ENCODE assay signal across 27 mouse cellular contexts in the genomic region with DNA sequence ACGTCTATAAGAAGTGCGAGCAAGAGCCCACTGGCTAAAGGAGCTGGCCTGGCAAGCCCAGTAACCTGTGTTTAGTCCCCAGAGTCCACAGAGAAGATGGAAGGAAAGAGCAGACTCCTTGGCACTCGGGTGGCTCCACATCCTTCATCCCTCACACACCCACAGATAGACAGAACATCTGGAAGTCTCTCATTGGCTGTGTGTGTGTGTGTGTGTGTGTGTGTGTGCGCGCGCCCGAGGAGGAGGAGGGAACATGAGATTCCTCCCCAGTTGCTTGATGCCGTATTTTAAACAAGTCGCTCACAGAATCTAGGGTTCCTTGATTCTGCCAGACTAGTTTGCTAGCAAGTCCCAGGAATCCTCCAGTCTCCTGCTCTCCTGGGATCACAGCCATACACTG. TPM values are rescaled to one million over a fixed set of nuclear protein-coding genes. Genes with fewer than 3 reads are reported as not detected.
DNase-seq lines count a peak whose midpoint lies in the region; ATAC-seq and TF ChIP-seq lines count a peak whose summit lies in the region.
"Had no signal": no experiment of that assay in that cellular context is flagged by ENCODE, and none has a peak within 500 bp of the region (broad histone marks: within the 10 kb centered on the region; RNA-seq: fewer than 3 reads in every experiment).

No protein-coding gene starts in this region.

- ATAC-seq in heart, postnatal 0 days (ENCODE audit: insufficient read depth, low read depth), result no peak
- no peak for ATAC-seq in liver, embryonic 12.5 days
- no peak for ATAC-seq in liver, embryonic 11.5 days (replicated peaks; ENCODE audit: low FRiP score)
- ATAC-seq: forebrain, embryonic 14.5 days; intestine, embryonic 16.5 days; lung, postnatal 0 days; Patski had no signal

- no peaks in the 10 kb centered on the region for H3K27me3 ChIP-seq in heart, adult 2 months (ENCODE audit: control insufficient read depth, insufficient read depth, low read length)
- no peaks in the 10 kb centered on the region for H3K27me3 ChIP-seq in heart, postnatal 0 days (ENCODE audit: control insufficient read depth, insufficient read depth, low read length)
- no peaks in the 10 kb centered on the region for H3K27me3 ChIP-seq in liver, embryonic 12.5 days (replicated peaks)
- no peaks in the 10 kb centered on the region for H3K27me3 ChIP-seq in liver, embryonic 11.5 days (replicated peaks; ENCODE audit: control insufficient read depth, insufficient read depth, low read length)
- no peaks in the 10 kb centered on the region for H3K27me3 ChIP-seq in embryonic facial prominence, embryonic 10.5 days (replicated peaks; ENCODE audit: low read depth, poor library complexity, severe bottlenecking)
- H3K27me3 ChIP-seq: embryonic facial prominence, embryonic 12.5 days; limb, embryonic 13.5 days; liver, embryonic 15.5 days; megakaryocyte, embryonic 14.5 days; midbrain, embryonic 12.5 days; Patski had no signal

- no peak overlapping the region for H3K9ac ChIP-seq in heart, adult 2 months (ENCODE audit: low read depth, low read length)
- H3K9ac ChIP-seq in heart, postnatal 0 days (replicated peaks; ENCODE audit: low read depth, low read length), result no peak overlapping the region
- 0 out of 2 replicates have a peak overlapping the region, but pooled peaks have one; percentile 6 for H3K9ac ChIP-seq in liver, embryonic 12.5 days
- H3K9ac ChIP-seq in liver, embryonic 11.5 days (ENCODE audit: low read depth, low read length), result no peak overlapping the region
- H3K9ac ChIP-seq: embryonic facial prominence, embryonic 12.5 days; limb, embryonic 13.5 days; liver, embryonic 15.5 days; midbrain, embryonic 12.5 days had no signal

- no peak for TF ChIP-seq CTCF in heart, adult 2 months (IDR thresholded peaks at IDR 0.05)
- no peak for TF ChIP-seq CTCF in heart, postnatal 0 days (IDR thresholded peaks at IDR 0.05; ENCODE audit: low read depth)

- WGBS in heart, adult 2 months, result 43% methylated on average over 8 of the region's 9 CpGs
- WGBS in heart, postnatal 0 days, result 80% methylated on average over 9 of the region's 9 CpGs
- 77% methylated on average over 9 of the region's 9 CpGs for WGBS in liver, embryonic 12.5 days (ENCODE audit: insufficient replicate concordance)
- WGBS in liver, embryonic 11.5 days, result 83% methylated on average over 9 of the region's 9 CpGs
- WGBS in embryonic facial prominence, embryonic 10.5 days, result 89% methylated on average over 9 of the region's 9 CpGs

- no peak for TF ChIP-seq EP300 in heart, adult 2 months (IDR thresholded peaks at IDR 0.05; ENCODE audit: insufficient read depth, low read depth, low read length)
- no peak for TF ChIP-seq EP300 in heart, postnatal 0 days (IDR thresholded peaks at IDR 0.05; ENCODE audit: low read depth)

- peaks cover 26% of the 10 kb centered on the region for H3K36me3 ChIP-seq in heart, adult 2 months (ENCODE audit: control insufficient read depth, insufficient read depth, low read length)
- H3K36me3 ChIP-seq in heart, postnatal 0 days (replicated peaks; ENCODE audit: control insufficient read depth, insufficient read depth, low read length), result peaks cover 7% of the 10 kb centered on the region; the same call in 1 of the 2 replicates
- peaks cover 37% of the 10 kb centered on the region for H3K36me3 ChIP-seq in liver, embryonic 12.5 days
- no peaks in the 10 kb centered on the region for H3K36me3 ChIP-seq in liver, embryonic 11.5 days (ENCODE audit: control insufficient read depth, insufficient read depth, low read length)
- peaks cover 25% of the 10 kb centered on the region for H3K36me3 ChIP-seq in embryonic facial prominence, embryonic 10.5 days (replicated peaks)
- H3K36me3 ChIP-seq: embryonic facial prominence, embryonic 12.5 days had no signal

- H3K27ac ChIP-seq in heart, adult 2 months, result peak overlapping the region; percentile 24
- peak overlapping the region; percentile 69 for H3K27ac ChIP-seq in heart, postnatal 0 days (ENCODE audit: low read depth)
- 0 out of 2 replicates have a peak overlapping the region, but pooled peaks have one; percentile 25 for H3K27ac ChIP-seq in liver, embryonic 12.5 days
- no peak overlapping the region for H3K27ac ChIP-seq in liver, embryonic 11.5 days (ENCODE audit: low read depth, low read length)
- H3K27ac ChIP-seq in embryonic facial prominence, embryonic 10.5 days (replicated peaks), result no peak overlapping the region
- H3K27ac ChIP-seq: embryonic facial prominence, embryonic 12.5 days; kidney, postnatal 0 days; limb, embryonic 13.5 days; liver, embryonic 15.5 days; midbrain, embryonic 12.5 days had no signal

- H3K79me2 ChIP-seq in heart, adult 2 months (replicated peaks; ENCODE audit: control insufficient read depth, insufficient read depth, low read length), result peaks cover 4% of the 10 kb centered on the region

- no peak for TF ChIP-seq POLR2A in heart, adult 2 months (IDR thresholded peaks at IDR 0.05; ENCODE audit: insufficient read depth, low read depth, low read length)

- H3K4me2 ChIP-seq in heart, postnatal 0 days (ENCODE audit: low read depth, low read length), result no peak overlapping the region
- no peak overlapping the region for H3K4me2 ChIP-seq in liver, embryonic 12.5 days
- no peak overlapping the region for H3K4me2 ChIP-seq in liver, embryonic 11.5 days
- H3K4me2 ChIP-seq: embryonic facial prominence, embryonic 12.5 days; limb, embryonic 13.5 days; liver, embryonic 15.5 days; midbrain, embryonic 12.5 days had no signal

- H3K9me3 ChIP-seq in heart, postnatal 0 days (replicated peaks; ENCODE audit: control insufficient read depth, low read length), result no peaks in the 10 kb centered on the region
- H3K9me3 ChIP-seq in liver, embryonic 12.5 days (replicated peaks), result no peaks in the 10 kb centered on the region
- H3K9me3 ChIP-seq in liver, embryonic 11.5 days (ENCODE audit: control insufficient read depth, low read length), result no peaks in the 10 kb centered on the region
- H3K9me3 ChIP-seq in embryonic facial prominence, embryonic 10.5 days, result no peaks in the 10 kb centered on the region
- H3K9me3 ChIP-seq: embryonic facial prominence, embryonic 12.5 days; limb, embryonic 13.5 days; liver, embryonic 15.5 days; megakaryocyte, embryonic 14.5 days; midbrain, embryonic 12.5 days had no signal

- DNase-seq in heart, adult 2 months, result no peak
- no peak for DNase-seq in heart, postnatal 14 days
- no peak for DNase-seq in heart, postnatal 0 days (ENCODE audit: low spot score)
- no peak for DNase-seq in heart, adult 8-10 months (ENCODE audit: low spot score)
- no peak for DNase-seq in liver, embryonic 11.5 days (ENCODE audit: low spot score)
- DNase-seq in embryonic facial prominence, embryonic 10.5 days (ENCODE audit: low spot score), result no peak
- DNase-seq: adrenal gland, postnatal 10 days; cerebellum, adult 11 months; cerebellum, adult 9-10 months; cerebellum, postnatal 36 days; gastrocnemius, postnatal 36 days; kidney, adult 8-10 months; layer of hippocampus, adult 9-11 months; lung, postnatal 4 days; thymus, adult 2 months; thymus, postnatal 36 days had no signal

- H3K4me1 ChIP-seq in heart, adult 2 months (ENCODE audit: control insufficient read depth, insufficient read depth, low read length), result peaks cover 19% of the 10 kb centered on the region
- H3K4me1 ChIP-seq in heart, postnatal 0 days (ENCODE audit: control insufficient read depth, insufficient read depth), result peaks cover 45% of the 10 kb centered on the region
- H3K4me1 ChIP-seq in liver, embryonic 12.5 days, result peaks cover 56% of the 10 kb centered on the region
- H3K4me1 ChIP-seq in liver, embryonic 11.5 days (replicated peaks; ENCODE audit: control insufficient read depth, insufficient read depth, low read length), result peaks cover 14% of the 10 kb centered on the region
- peaks cover 37% of the 10 kb centered on the region for H3K4me1 ChIP-seq in embryonic facial prominence, embryonic 10.5 days

- no peak overlapping the region for H3K4me3 ChIP-seq in heart, adult 2 months
- no peak overlapping the region for H3K4me3 ChIP-seq in heart, postnatal 0 days (ENCODE audit: low read depth, low read length)
- no peak overlapping the region for H3K4me3 ChIP-seq in liver, embryonic 12.5 days
- H3K4me3 ChIP-seq in liver, embryonic 11.5 days (ENCODE audit: low read depth, low read length), result no peak overlapping the region
- H3K4me3 ChIP-seq in embryonic facial prominence, embryonic 10.5 days, result no peak overlapping the region
- H3K4me3 ChIP-seq: embryonic facial prominence, embryonic 12.5 days; limb, embryonic 13.5 days; liver, embryonic 15.5 days; midbrain, embryonic 12.5 days had no signal

- intact Hi-C loops in heart, adult 2 months (cut with DNase I), result no loop called here
- intact Hi-C loops in heart, postnatal 14 days (cut with DNase I), result no loop called here

RNA-seq across cellular contexts. Expression of gene Ubr2, which starts 3.6 kb away (rescaled TPM):
- 10 to 100 TPM; 63.9 to 86.1 TPM for total RNA-seq in heart, adult 2 months (2021)
- 29.8 and 46.1 TPM in 2 replicates for polyA plus RNA-seq in heart, adult 2 months (2012; rRNA removed)
- total RNA-seq in heart, postnatal 14 days (2021), result 10 to 100 TPM; 70.1 to 77.4 TPM
- total RNA-seq in heart, postnatal 0 days (2014; rRNA removed; ENCODE audit: low replicate concordance), result 33.4 and 37.4 TPM in 2 replicates
- 10.8 and 11.2 TPM in 2 replicates for polyA plus RNA-seq in heart, postnatal 0 days (2015; fragmentation: Nextera tagmentation; extraction: Ambion mirVana)
- total RNA-seq in heart, adult 8-10 months (2022), result 10 to 100 TPM; 78.8 to 87.7 (median 82.8) TPM
- 15.6 and 16.1 TPM in 2 replicates for polyA plus RNA-seq in liver, embryonic 12.5 days (2016; fragmentation: Nextera tagmentation; extraction: Ambion mirVana)
- 19.1 and 20.7 TPM in 2 replicates for polyA plus RNA-seq in liver, embryonic 11.5 days (2014; fragmentation: Nextera tagmentation; extraction: Ambion mirVana)
- polyA plus RNA-seq in embryonic facial prominence, embryonic 10.5 days (2016; fragmentation: Nextera tagmentation; extraction: Ambion mirVana), result 16.2 and 18.2 TPM in 2 replicates

Comparison
In these comparisons a context has a peak if more than half of its experiments do, and no peak if none do; other contexts are left out.
1. H3K27ac ChIP-seq: peak in heart, adult 2 months (single experiment), heart, postnatal 0 days (single experiment) and liver, embryonic 12.5 days (single experiment); none in liver, embryonic 11.5 days (single experiment) and embryonic facial prominence, embryonic 10.5 days (single experiment).